Mouse (Mus musculus) embryonic fibroblast, embryonic 13.5 days (primary cell): Measurements from ENCODE around the gene 1700001C19Rik.

Source experiments
- CTCF ChIP-seq: IDR thresholded peaks from 2 replicates; pipeline ENCODE4 v1.5.1; 2011; ENCODE audit warnings: mild to moderate bottlenecking, control low read depth, low read length, moderate library complexity, borderline replicate concordance; ENCODE audit not compliant: insufficient read depth
- POLR2A ChIP-seq: IDR thresholded peaks from 2 replicates; pipeline ENCODE4 v1.6.1; 2011; ENCODE audit warnings: low read depth, mild to moderate bottlenecking, control low read depth, low read length, moderate library complexity

DNA sequence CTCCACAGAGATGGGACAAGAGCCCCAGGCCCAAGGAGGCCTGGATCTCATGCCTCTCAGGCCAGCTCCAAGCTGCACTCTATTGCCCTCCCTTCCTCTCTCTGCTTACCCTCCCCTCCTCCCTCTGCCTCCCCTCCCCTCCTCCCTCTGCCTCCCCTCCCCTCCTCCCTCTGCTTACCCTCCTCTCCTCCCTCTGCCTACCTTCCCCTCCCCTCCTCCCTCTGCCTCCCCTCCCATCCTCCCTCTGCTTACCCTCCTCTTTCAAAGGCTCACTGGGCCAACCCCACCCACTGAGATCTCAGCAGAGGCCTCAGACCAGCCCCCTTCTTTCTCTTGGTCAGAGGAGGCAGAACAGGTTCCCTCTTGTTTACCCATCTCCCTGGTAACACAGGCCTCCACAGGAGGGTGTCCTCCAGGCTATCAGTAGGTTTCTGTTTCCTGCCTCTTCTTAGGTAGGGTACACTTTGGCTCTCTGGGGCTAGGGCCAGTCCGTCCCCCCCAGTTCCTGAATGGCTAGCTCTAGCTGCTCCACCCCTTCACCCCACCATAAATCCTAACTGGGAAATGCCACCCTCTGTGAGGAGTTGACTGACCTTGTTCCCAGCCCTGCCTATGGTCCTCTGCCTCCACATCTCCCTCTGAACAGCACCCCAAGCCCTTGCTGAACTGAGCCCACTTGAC is 47.2 kb upstream of the 1700001C19Rik start:
- no peak for TF ChIP-seq CTCF
- no peak for TF ChIP-seq POLR2A
